Mouse (Mus musculus): ENCODE data around the gene Gm11127.

DNA sequence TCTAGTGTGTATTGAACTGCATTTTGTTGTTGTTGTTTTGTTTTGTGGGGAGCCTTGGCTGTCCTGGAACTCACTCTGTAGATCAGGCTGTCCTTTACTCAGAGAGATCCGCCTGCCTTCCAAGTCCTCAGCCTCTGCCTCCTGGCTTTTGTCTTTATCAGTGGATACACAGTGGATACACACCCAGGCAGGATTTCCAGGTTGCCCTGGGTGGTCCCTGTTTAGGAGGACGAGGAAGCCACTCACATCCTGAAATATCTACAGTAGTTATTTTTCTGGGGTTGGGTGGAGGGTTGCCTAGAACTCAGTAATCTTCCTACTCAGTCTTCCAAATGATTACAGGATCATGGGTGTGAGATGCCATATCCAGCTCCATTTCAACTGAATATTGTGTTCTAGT, 39.2 kb downstream of the Gm11127 start:
- TF ChIP-seq CTCF (IDR thresholded peaks at IDR 0.05; ENCODE audit: control insufficient read depth, insufficient read depth, insufficient read length) (no peak), MYOG (IDR thresholded peaks at IDR 0.05; ENCODE audit: control insufficient read depth, extremely low read depth, insufficient read length) (no peak), USF1 (IDR thresholded peaks at IDR 0.05; ENCODE audit: low read depth) (no peak), MYOD1 (IDR thresholded peaks at IDR 0.05; ENCODE audit: control insufficient read depth, insufficient read length, low read depth) (no peak), MAX (IDR thresholded peaks at IDR 0.05) (no peak), FOSL1 (IDR thresholded peaks at IDR 0.05; ENCODE audit: insufficient read depth, low read length, poor library complexity, severe bottlenecking) (no peak), CEBPB (IDR thresholded peaks at IDR 0.05; ENCODE audit: low read depth) (no peak)

Data from C2C12 (cell line).